Mouse (Mus musculus) embryo, embryonic 11.5 days (tissue): Measurements from ENCODE around the gene Itpripl2.

ENCODE experiments used
- DNase-seq: peaks from one replicate; pipeline ENCODE4 v3.0.0-alpha.2; 2012; ENCODE audit warnings: low read depth, low spot score

Itpripl2 gene

GRCm38 (mm10) chr7:118488060-118488664 is 3.6 kb downstream of the Itpripl2 start:
- no peak for DNase-seq

GRCm38 (mm10) chr7:118486917-118487316 is 4.9 kb downstream of the Itpripl2 start:
- DNase-seq, result no peak

DNA sequence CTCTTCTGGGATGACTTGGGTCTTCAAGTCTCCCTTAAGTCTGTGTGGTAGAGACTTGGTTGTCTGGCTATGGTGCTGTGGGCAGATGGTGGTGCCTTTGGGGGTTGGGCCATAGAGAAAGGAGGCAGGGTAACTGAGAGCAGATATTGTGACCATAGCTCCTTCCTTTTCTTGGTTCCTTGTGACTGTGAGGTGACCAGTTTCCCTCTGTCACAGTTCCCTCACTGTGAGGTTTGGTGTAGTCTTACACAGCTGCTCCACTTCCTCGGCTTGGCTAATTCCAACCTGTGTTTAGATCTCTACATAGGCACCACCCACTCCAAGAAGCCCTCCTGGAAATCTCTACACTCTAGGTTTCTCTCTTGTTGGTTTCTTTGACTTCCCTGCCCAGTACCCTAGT is 7.8 kb downstream of the Itpripl2 start:
- DNase-seq, result no peak

DNA sequence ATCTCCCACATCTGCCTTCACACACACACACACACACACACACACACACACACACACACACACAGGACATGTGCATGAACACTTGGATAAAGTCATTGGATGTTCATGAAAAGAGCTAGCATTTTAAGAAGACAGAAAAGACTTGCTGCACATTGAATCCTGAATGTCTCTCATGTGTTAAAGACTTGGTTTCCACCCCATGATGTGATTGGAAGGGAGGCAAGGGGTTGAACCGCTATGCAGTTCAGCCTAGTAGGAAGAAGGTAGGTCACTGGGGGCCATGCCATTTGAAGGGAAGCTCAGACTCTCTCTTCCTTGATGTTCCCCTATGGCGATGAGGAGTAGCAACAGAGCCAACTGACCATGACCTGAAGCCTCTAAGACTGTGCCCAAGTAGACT is 9.8 kb downstream of the Itpripl2 start:
- no peak for DNase-seq

DNA sequence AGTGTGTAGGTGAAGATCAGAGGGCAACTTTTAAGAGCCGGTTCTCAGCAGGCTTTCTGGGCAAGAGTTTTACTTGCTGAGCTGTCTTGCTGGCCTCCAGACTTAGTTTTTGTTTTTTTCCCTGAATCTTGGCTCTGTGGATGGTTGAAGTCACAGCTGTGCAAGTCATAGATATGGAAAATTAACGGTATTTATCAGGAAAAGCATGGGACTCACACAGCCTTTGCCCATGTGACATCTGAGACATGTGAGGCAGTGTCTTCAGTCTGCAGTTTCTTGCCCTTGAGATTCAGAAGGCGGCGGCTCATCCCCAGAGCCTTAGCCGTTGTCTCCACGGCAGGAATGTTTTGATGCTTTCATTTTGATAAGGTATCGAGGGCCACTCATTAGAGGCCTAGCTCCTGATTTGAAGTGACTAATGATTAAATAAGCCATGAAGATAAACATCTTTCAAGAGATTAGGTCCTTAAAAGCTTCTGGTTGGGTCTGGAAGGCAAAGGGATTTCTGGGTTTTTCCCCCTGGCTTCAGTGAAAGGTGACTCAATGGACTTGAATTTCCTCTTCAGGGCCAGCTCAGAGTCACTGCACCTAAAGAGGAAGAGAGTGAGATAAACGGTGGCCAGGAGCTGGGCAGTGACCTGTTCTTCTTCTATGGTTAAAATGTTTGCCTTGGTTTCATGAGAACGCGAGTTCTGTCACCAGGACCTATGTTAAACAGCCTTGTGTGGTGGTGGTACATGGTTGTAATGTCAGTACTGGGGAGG is 10.5 kb downstream of the Itpripl2 start:
- no peak for DNase-seq

DNA sequence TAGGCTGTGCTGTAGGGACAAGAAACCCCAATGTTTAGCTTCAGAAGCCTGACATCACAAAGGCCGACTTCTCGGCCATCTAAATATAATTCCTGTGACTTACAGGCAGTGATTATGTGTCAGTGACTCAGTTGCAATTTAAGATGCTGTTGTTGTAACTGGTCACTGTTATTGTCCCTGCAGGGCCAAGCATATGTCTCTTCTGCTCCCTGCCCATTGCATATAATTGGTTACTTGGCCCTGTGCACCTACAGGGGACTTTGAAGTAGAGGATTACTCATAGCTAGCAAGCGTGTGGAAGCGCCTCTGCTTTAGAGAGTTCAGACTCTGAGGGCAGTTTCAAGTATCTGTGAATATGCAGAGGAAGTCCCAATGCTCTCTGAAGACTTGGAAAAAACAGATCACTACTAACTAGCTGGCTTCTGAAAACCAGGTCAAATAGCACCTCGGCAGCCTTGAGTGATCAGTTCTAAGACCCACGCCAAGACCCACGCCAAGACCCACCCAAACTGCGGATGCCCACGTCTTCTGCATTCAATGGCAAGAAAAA is 11.5 kb downstream of the Itpripl2 start:
- no peak for DNase-seq

- DNase-seq, result no peak
Observed at GRCm38 (mm10) chr7:118478835-118479312, 12.9 kb downstream of the Itpripl2 start.

GRCm38 (mm10) chr7:118476428-118476827 is 15.3 kb downstream of the Itpripl2 start:
- no peak for DNase-seq

GRCm38 (mm10) chr7:118475008-118475705 is 16.6 kb downstream of the Itpripl2 start:
- DNase-seq, result no peak

DNA sequence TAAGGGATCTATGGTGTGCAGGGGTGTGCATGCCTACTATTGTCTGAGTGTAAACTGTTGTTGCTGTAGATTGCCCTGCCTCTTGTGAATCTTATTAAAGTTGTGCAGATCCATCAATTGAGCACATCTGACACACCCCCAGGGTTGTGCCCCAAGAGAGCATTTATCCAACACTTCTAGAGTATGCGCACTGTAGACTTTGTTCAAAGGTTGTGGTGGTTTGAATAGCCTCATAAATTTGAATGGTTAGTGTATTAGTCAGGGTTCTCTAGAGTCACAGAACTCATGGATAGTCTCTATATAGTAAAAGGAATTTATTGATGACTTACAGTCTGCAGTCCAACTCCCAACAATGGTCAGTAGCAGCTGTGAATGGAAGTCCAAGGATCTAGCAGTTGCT is 18.9 kb downstream of the Itpripl2 start:
- DNase-seq, result no peak

DNA sequence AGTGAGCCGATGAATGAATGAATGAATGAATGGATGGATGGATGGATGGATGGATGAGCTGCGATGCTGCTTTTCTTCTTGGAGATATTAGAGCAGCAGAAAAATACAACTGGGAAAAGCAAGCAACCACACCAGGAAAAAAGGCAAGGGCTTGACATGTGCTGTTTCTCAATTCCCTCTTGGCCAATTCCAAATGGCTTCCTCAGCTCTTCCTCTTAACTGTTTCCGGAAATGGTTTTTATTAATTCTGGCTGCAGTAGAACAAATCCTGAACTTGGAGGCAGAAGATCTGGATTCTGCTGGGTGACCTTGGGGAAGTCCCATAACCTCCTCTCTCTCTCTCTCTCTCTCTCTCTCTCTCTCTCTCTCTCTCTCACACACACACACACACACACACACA is 23.7 kb downstream of the Itpripl2 start:
- DNase-seq, result no peak

DNA sequence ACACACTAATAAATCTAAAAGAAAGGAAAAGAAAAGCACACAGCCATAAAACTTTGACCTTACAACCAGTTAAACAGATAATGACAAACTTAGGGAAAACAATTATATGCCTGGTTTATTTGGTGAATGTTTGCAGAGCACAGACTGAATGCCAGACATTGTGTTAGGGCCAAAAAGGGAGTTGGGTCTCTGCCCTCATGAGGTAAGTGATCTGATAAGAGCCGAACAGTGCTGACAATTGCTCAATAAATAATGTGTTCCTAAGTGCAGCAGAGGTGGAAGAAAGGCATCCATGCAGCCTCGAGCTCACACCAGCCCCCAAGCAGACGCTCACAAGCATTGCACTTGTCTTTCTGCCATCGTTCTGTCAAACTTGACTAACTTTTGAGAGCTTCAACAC is 27.3 kb downstream of the Itpripl2 start:
- no peak for DNase-seq

DNA sequence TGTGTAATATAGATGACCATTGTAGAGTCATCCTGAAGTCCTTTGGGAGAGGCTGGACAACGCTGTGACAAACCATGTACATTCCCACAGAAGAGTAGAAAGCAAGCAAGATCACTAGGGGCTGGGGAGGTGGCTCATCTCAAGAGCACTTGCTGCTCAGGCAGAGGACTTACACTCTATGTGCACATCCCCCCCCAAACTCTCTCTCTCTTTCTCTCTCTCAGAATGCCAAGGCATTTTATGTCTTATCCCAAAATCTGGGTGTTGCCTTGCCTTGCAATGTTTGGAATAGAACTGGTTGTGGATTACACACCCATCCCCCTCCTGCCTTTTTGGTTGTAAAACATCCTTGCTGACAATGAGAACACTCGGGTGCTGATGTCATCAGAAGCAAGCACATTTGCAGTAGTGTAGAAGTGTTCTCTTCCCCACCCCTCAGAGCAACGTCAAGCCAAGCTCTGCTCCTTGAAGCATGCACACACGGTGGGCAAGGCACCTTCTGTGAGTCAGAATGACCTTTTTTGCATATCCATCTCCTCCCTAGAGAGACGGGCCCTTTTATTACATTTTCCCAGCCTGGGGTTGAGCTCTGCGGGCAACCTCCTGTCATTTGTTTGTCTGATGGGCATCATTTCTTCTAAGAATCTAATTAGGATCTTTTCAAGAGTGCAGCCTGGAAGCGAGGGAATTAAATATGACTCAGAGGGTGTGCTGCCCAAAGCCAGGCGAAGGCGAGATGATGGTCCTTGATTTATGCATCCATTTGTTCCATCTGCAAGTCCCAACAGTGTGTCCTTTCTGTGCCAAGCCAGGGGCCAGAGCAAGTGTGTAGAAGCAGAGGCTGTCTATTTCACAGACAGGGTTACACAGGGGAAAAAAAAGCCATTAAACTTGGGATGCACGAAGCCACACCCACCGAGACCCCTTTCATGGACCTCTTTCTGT is 28.7 kb downstream of the Itpripl2 start:
- no peak for DNase-seq

DNA sequence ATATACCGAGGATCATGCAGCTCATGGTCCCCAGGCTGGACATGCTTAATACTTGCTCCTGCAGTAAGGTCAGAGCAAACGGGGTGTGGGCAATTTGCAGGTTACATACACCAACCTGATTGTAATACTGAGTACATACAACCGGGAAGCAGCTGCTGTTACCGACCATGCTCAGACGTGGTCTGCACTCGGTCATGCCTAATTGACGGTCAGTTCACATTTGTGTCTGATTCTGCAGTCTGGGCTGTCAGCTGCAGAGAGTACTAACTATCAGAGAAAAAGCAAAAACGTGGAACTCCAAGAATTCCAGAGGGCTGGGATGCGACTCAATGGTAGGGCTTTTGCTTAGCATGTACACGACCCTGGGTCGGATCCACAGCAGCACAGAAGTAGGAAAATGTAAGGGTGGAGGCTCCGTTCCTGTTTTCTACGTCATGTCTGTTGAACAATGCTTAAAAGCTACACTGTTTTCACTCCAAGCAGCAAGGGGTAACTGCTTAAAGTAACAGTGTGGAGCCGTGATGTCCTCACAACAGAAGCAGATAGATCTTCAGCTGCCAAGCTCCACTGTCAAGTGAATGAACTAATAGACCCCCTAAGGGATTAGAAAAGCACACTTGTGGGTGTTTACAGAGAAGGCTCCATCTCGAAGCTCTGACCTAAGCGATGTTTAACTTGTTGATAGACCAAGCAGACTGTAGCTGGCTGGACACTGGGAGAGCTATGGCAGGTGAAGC is 30.2 kb downstream of the Itpripl2 start:
- no peak for DNase-seq

DNA sequence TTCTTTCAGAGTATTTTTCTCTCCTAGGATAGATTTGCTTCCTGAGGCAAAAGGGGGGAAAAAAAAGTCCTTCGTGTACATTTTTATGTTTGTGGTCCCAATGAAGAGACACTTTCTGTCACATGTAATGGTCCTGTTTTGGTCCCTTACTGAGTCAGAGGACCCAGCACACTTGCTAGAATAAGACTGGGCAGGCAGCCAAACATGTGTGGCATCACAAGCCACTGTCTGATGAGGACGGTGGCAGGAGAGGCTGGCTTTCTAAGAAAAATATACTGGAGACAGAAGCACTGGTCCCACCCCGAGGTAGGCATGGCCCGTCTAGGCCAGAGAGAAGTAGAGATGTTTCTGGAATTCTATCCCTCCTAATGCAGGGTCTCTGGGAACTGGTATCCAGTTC is 38.1 kb downstream of the Itpripl2 start:
- no peak for DNase-seq

- DNase-seq, result no peak
Observed at GRCm38 (mm10) chr7:118452940-118453339, 38.8 kb downstream of the Itpripl2 start.

DNA sequence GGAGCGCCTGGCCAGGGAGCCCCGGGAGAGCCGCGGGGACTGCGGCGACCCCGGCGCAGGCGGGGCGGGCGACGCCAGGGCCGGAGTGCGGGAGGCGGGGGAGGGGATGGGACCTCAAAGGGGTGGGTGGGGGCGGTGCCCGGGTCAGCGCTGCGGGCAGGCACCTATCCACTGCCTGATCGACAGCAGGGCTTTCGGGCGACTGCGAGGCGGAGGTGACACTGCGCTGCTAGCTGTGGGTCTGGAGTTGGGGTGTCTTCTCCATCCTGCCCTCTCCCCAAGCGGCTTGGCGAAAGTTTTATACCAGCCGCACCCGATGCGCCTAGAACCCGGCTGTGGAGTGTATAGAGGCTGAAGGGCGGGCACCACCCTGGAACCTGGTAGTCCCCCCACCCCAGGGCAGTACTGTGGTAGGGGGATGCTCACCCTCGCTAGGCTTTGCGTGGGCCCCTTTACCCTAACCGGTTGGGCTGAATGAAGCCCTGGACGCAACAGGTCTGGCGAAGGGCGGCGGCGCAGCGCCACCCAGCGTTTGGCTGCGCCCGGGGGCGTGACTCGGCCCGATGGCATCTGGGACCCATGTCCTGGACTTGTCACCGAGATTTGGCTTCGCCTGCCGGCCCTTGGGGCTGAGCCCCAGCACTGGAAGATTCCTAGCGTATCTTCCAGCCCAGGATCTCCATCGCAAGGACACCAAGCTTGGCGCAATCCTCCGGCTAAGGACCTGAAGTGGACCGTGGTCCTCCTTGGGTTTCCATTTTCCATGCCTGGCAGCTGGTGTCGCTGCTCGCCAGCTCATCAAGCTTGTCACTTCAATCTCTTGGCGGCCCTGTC is 43.4 kb downstream of the Itpripl2 start, which contains the start of gene Syt17:
Gene Syt17 (minus strand): TSS at position 89 of the 834 bp plus-strand sequence.
- peak; percentile 43 for DNase-seq

DNA sequence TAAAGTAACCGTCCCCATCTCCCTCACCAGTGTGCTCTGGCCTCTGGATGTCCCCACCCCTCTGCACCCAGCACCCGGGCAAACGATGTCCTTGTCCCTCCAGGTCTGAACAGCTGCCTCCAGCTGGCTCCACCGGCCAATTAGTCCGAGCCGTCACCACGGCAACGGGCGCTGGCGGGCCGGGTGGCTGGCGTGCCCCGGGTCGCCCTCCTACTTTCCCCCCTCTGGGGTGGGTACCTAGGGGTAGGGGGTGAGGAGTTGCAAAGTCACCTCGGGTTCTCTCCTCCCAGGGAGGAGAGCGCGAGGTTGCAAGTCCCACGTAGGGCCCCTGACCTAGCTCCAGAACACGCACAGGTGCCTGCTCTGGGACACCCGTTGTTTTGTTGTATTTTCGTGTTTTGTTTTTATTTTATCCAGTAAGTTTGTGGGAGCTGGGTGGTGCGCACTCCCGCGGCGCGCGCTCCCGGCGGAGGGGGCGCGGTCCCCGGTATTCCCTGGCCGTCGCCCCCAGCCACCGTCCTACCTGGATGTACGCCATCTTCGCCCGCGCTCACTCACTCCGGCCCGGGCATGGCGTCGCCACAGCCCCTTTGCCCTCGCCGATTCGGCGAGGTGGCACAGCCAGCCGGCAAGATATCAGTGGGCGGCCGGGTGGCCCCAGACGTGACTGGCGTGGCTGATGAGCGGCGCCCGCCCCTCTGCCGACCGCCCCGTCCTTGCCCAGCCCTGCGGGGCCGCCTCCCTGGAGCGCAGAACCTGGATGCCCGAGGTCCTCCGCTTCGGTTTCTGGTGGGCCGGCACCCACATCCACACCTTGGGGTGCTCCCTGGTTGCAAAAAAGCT is 44.3 kb downstream of the Itpripl2 start:
- DNase-seq, result no peak
